Mouse (Mus musculus): ENCODE data around the gene Nckap5. TPM values are rescaled to one million over a fixed set of nuclear protein-coding genes. Genes with fewer than 3 reads are reported as not detected.
A peak's percentile ranks its signal among the peaks of the same experiment; 100 is the strongest.

The Nckap5 gene
- polyA plus RNA-seq, 1 experiment from 2014 or later = 10.1 TPM

GRCm38 (mm10) chr1:126606189-126607080, 224.2 kb downstream of the Nckap5 start:
- ATAC-seq (replicated peaks; ENCODE audit: low FRiP score, low TSS enrichment, low read depth) = no peak
- 85% methylated on average over 14 of the region's 14 CpGs for WGBS
- H3K36me3 ChIP-seq (ENCODE audit: control insufficient read depth, insufficient read depth, low read length) = no peaks in the 10 kb centered on the region
- DNase-seq (ENCODE audit: low spot score) = no peak
- no peak overlapping the region for H3K4me2 ChIP-seq (ENCODE audit: low read length)
- no peak overlapping the region for H3K9ac ChIP-seq (ENCODE audit: low read length)
- no peaks in the 10 kb centered on the region for H3K27me3 ChIP-seq (replicated peaks; ENCODE audit: control insufficient read depth, insufficient read depth, low read length)
- H3K27ac ChIP-seq (ENCODE audit: low read depth) = no peak overlapping the region
- H3K4me3 ChIP-seq (ENCODE audit: low read depth, low read length) = no peak overlapping the region
- no peaks in the 10 kb centered on the region for H3K4me1 ChIP-seq (replicated peaks; ENCODE audit: control insufficient read depth, insufficient read depth, low read length)
- H3K9me3 ChIP-seq (ENCODE audit: control insufficient read depth, low read length) = no peaks in the 10 kb centered on the region

- no peaks in the 10 kb centered on the region for H3K36me3 ChIP-seq (ENCODE audit: control insufficient read depth, insufficient read depth, low read length)
- 0 out of 2 replicates have a peak overlapping the region, but pooled peaks have one; percentile 11 for H3K4me2 ChIP-seq (ENCODE audit: low read length)
- H3K9me3 ChIP-seq (ENCODE audit: control insufficient read depth, low read length) = no peaks in the 10 kb centered on the region
- WGBS = 64% methylated on average over 9 of the region's 9 CpGs
- ATAC-seq (replicated peaks; ENCODE audit: low FRiP score, low TSS enrichment, low read depth) (peak; percentile 67), DNase-seq (ENCODE audit: low spot score) (no peak)
- H3K4me3 ChIP-seq (ENCODE audit: low read depth, low read length) = no peak overlapping the region
- no peaks in the 10 kb centered on the region for H3K4me1 ChIP-seq (replicated peaks; ENCODE audit: control insufficient read depth, insufficient read depth, low read length)
- H3K9ac ChIP-seq (ENCODE audit: low read length) = no peak overlapping the region
- no peaks in the 10 kb centered on the region for H3K27me3 ChIP-seq (replicated peaks; ENCODE audit: control insufficient read depth, insufficient read depth, low read length)
- no peak overlapping the region for H3K27ac ChIP-seq (ENCODE audit: low read depth)
Measured at GRCm38 (mm10) chr1:126604551-126604950, 226.0 kb downstream of the Nckap5 start.

- Histone ChIP-seq H3K9ac (ENCODE audit: low read length) (no peak overlapping the region), H3K4me3 (ENCODE audit: low read depth, low read length) (no peak overlapping the region), H3K27ac (ENCODE audit: low read depth) (no peak overlapping the region), H3K27me3 (replicated peaks; ENCODE audit: control insufficient read depth, insufficient read depth, low read length) (no peaks in the 10 kb centered on the region), H3K4me1 (replicated peaks; ENCODE audit: control insufficient read depth, insufficient read depth, low read length) (no peaks in the 10 kb centered on the region), H3K36me3 (ENCODE audit: control insufficient read depth, insufficient read depth, low read length) (no peaks in the 10 kb centered on the region), H3K9me3 (ENCODE audit: control insufficient read depth, low read length) (no peaks in the 10 kb centered on the region), H3K4me2 (ENCODE audit: low read length) (0 out of 2 replicates have a peak overlapping the region, but pooled peaks have one; percentile 11)
- WGBS = 76% methylated on average over 7 of the region's 7 CpGs
- ATAC-seq (replicated peaks; ENCODE audit: low FRiP score, low TSS enrichment, low read depth) (no peak), DNase-seq (ENCODE audit: low spot score) (no peak)
Measured at GRCm38 (mm10) chr1:126603771-126604515, 226.7 kb downstream of the Nckap5 start.

- DNase-seq (ENCODE audit: low spot score) = no peak
- 75% methylated on average over 4 of the region's 4 CpGs for WGBS
Measured at GRCm38 (mm10) chr1:126600596-126600995, 230.0 kb downstream of the Nckap5 start.

GRCm38 (mm10) chr1:126597376-126597775, 233.2 kb downstream of the Nckap5 start:
- Histone ChIP-seq H3K9ac (ENCODE audit: low read length) (no peak overlapping the region), H3K4me2 (ENCODE audit: low read length) (no peak overlapping the region), H3K36me3 (ENCODE audit: control insufficient read depth, insufficient read depth, low read length) (no peaks in the 10 kb centered on the region), H3K4me3 (ENCODE audit: low read depth, low read length) (no peak overlapping the region), H3K9me3 (ENCODE audit: control insufficient read depth, low read length) (0 out of 2 replicates have a peak, but pooled peaks cover 3% of the 10 kb centered on the region), H3K27ac (ENCODE audit: low read depth) (no peak overlapping the region), H3K4me1 (replicated peaks; ENCODE audit: control insufficient read depth, insufficient read depth, low read length) (peaks cover 11% of the 10 kb centered on the region), H3K27me3 (replicated peaks; ENCODE audit: control insufficient read depth, insufficient read depth, low read length) (no peaks in the 10 kb centered on the region)
- ATAC-seq (replicated peaks; ENCODE audit: low FRiP score, low TSS enrichment, low read depth) (0 out of 2 replicates have a peak, but pooled peaks have one; percentile 12), DNase-seq (ENCODE audit: low spot score) (peak; percentile 49)
- WGBS = 33% methylated on average over 3 of the region's 3 CpGs

More at GRCm38 (mm10) chr1:126600596-126600995, 230.0 kb downstream of the Nckap5 start:
- H3K9ac ChIP-seq (ENCODE audit: low read length) = no peak overlapping the region
- H3K27ac ChIP-seq (ENCODE audit: low read depth) = no peak overlapping the region
- ATAC-seq (replicated peaks; ENCODE audit: low FRiP score, low TSS enrichment, low read depth) = no peak
- no peaks in the 10 kb centered on the region for H3K9me3 ChIP-seq (ENCODE audit: control insufficient read depth, low read length)
- H3K36me3 ChIP-seq (ENCODE audit: control insufficient read depth, insufficient read depth, low read length) = no peaks in the 10 kb centered on the region
- no peak overlapping the region for H3K4me3 ChIP-seq (ENCODE audit: low read depth, low read length)
- 0 out of 2 replicates have a peak, but pooled peaks cover 3% of the 10 kb centered on the region for H3K4me1 ChIP-seq (replicated peaks; ENCODE audit: control insufficient read depth, insufficient read depth, low read length)
- H3K4me2 ChIP-seq (ENCODE audit: low read length) = no peak overlapping the region
- H3K27me3 ChIP-seq (replicated peaks; ENCODE audit: control insufficient read depth, insufficient read depth, low read length) = no peaks in the 10 kb centered on the region

- no peak overlapping the region for H3K4me2 ChIP-seq (ENCODE audit: low read length)
- no peak overlapping the region for H3K4me3 ChIP-seq (ENCODE audit: low read depth, low read length)
- 0 out of 2 replicates have a peak, but pooled peaks cover 3% of the 10 kb centered on the region for H3K9me3 ChIP-seq (ENCODE audit: control insufficient read depth, low read length)
- H3K36me3 ChIP-seq (ENCODE audit: control insufficient read depth, insufficient read depth, low read length) = no peaks in the 10 kb centered on the region
- DNase-seq (ENCODE audit: low spot score) (no peak), ATAC-seq (replicated peaks; ENCODE audit: low FRiP score, low TSS enrichment, low read depth) (no peak)
- peaks cover 11% of the 10 kb centered on the region for H3K4me1 ChIP-seq (replicated peaks; ENCODE audit: control insufficient read depth, insufficient read depth, low read length)
- no peaks in the 10 kb centered on the region for H3K27me3 ChIP-seq (replicated peaks; ENCODE audit: control insufficient read depth, insufficient read depth, low read length)
- no peak overlapping the region for H3K27ac ChIP-seq (ENCODE audit: low read depth)
- H3K9ac ChIP-seq (ENCODE audit: low read length) = no peak overlapping the region
- WGBS = 46% methylated on average over 3 of the region's 3 CpGs
Measured at GRCm38 (mm10) chr1:126594796-126595195, 235.8 kb downstream of the Nckap5 start.

DNA sequence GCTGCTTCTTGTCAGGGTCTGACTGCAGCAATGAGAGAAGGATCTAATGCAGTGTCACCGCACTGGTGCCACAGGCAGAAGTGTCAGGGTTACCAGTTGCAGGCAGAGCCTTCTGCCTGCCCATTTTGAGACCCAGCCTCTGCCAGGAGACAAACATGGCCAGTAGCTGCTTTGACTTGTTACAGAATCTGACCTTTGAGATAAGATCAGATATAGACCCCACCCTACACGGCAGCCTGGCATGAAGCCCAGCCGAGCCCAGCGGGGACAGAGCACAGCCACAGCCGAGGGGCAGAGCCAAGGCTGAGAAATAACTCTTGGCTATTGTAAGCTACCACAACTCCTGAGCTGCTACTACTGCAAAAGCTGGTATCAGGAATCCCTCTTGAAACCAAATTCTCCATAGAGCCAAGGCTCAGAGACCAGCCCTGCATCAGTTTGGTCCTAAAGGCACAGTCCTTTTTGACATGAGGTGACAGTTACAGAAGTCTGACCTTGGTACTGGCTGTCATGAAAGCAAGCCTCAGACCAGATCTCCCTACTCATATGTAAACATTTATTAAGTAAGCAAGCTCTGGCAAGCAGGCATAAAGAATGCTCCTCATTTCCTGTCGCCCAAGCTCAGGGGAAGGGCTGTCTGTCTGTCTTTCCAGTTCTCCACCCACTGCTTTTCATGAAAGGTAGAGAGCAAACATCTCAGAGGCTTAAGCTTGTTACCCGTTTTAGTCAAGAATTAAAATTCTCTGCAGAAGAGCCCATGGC, 237.4 kb downstream of the Nckap5 start:
- no peak overlapping the region for H3K27ac ChIP-seq (ENCODE audit: low read depth)
- no peak for ATAC-seq (replicated peaks; ENCODE audit: low FRiP score, low TSS enrichment, low read depth)
- DNase-seq (ENCODE audit: low spot score) = peak; percentile 50

DNA sequence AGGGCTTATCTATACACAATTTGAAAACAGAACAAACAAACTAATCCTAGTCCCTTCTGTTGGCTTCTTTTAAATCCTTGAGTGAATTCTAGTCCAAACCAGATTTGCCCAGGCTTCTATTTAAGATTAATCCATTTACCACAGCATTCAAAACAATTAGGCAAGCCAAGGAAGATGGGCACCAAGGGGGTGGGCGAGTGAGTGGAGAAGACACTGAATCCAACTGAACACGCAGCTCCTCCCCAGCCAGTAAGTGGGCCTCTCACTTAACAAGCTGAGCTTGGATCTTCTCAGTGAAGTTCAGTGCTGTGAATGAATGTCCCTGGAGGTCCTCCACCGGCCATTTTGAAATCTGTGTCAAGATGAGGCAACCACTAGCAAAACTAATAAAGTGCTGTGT, 239.7 kb downstream of the Nckap5 start:
- peak; percentile 29 for DNase-seq (ENCODE audit: low spot score)
- no peak for ATAC-seq (replicated peaks; ENCODE audit: low FRiP score, low TSS enrichment, low read depth)
- H3K9ac ChIP-seq (ENCODE audit: low read length) = no peak overlapping the region
- no peaks in the 10 kb centered on the region for H3K27me3 ChIP-seq (replicated peaks; ENCODE audit: control insufficient read depth, insufficient read depth, low read length)
- no peak overlapping the region for H3K27ac ChIP-seq (ENCODE audit: low read depth)
- H3K4me2 ChIP-seq (ENCODE audit: low read length) = no peak overlapping the region
- 77% methylated on average over 3 of the region's 3 CpGs for WGBS
- no peaks in the 10 kb centered on the region for H3K36me3 ChIP-seq (ENCODE audit: control insufficient read depth, insufficient read depth, low read length)
- H3K4me1 ChIP-seq (replicated peaks; ENCODE audit: control insufficient read depth, insufficient read depth, low read length) = peaks cover 9% of the 10 kb centered on the region
- H3K4me3 ChIP-seq (ENCODE audit: low read depth, low read length) = no peak overlapping the region
- 0 out of 2 replicates have a peak, but pooled peaks cover 3% of the 10 kb centered on the region for H3K9me3 ChIP-seq (ENCODE audit: control insufficient read depth, low read length)

More for the DNA sequence above, 237.4 kb downstream of the Nckap5 start:
- Histone ChIP-seq H3K4me2 (ENCODE audit: low read length) (no peak overlapping the region), H3K36me3 (ENCODE audit: control insufficient read depth, insufficient read depth, low read length) (no peaks in the 10 kb centered on the region), H3K4me1 (replicated peaks; ENCODE audit: control insufficient read depth, insufficient read depth, low read length) (peaks cover 11% of the 10 kb centered on the region), H3K4me3 (ENCODE audit: low read depth, low read length) (no peak overlapping the region), H3K9ac (ENCODE audit: low read length) (no peak overlapping the region), H3K27me3 (replicated peaks; ENCODE audit: control insufficient read depth, insufficient read depth, low read length) (no peaks in the 10 kb centered on the region), H3K9me3 (ENCODE audit: control insufficient read depth, low read length) (0 out of 2 replicates have a peak, but pooled peaks cover 3% of the 10 kb centered on the region)
- WGBS = 32% methylated on average over 7 of the region's 7 CpGs
